Mouse (Mus musculus) hindbrain, embryonic 16.5 days (tissue): ENCODE data around the gene Ogfod3. TPM values are rescaled to one million over a fixed set of nuclear protein-coding genes. Genes with fewer than 3 reads are reported as not detected.

Experiments
- ATAC-seq: fragments of 200-750 bp; cut with Nextera tagmentation; 2 replicates; pipeline ENCODE4 v1.8.0; 2017; ENCODE audit warnings: moderate TSS enrichment, moderate library complexity
- H3K27ac ChIP-seq: fragments of 300-500 bp; sonication (generic); 2 replicates; pipeline ENCODE4 v1.5.1; 2014; ENCODE audit warnings: low read depth, mild to moderate bottlenecking, control low read depth, low read length, moderate library complexity
- H3K27me3 ChIP-seq: fragments of 300-500 bp; sonication (generic); replicated peaks from 2 replicates; pipeline ENCODE4 v1.6.1; 2014; ENCODE audit warnings: low read length; ENCODE audit not compliant: control insufficient read depth, insufficient read depth
- H3K36me3 ChIP-seq: fragments of 300-500 bp; sonication (generic); 2 replicates; pipeline ENCODE4 v1.6.1; 2014; ENCODE audit warnings: mild to moderate bottlenecking, low read length, moderate library complexity, mixed read lengths; ENCODE audit not compliant: control insufficient read depth, insufficient read depth
- H3K4me1 ChIP-seq: fragments of 300-500 bp; sonication (generic); 2 replicates; pipeline ENCODE4 v1.6.1; 2014; ENCODE audit warnings: low read depth, low read length; ENCODE audit not compliant: control insufficient read depth, insufficient read depth
- H3K4me2 ChIP-seq: fragments of 300-500 bp; sonication (generic); 2 replicates; pipeline ENCODE4 v1.6.1; 2014; ENCODE audit warnings: mild to moderate bottlenecking, low read length, control low read depth, moderate library complexity
- H3K4me3 ChIP-seq: fragments of 300-500 bp; sonication (generic); 2 replicates; pipeline ENCODE4 v1.5.1; 2014; ENCODE audit warnings: mild to moderate bottlenecking, low read length, control low read depth, moderate library complexity
- H3K9ac ChIP-seq: fragments of 300-500 bp; sonication (generic); 2 replicates; pipeline ENCODE4 v1.6.1; 2014; ENCODE audit warnings: low read depth, mild to moderate bottlenecking, control low read depth, low read length, moderate library complexity
- H3K9me3 ChIP-seq: fragments of 300-500 bp; sonication (generic); 2 replicates; pipeline ENCODE4 v1.6.1; 2014; ENCODE audit warnings: mild to moderate bottlenecking, low read length, moderate library complexity; ENCODE audit not compliant: control insufficient read depth
- WGBS: fragments of 180-500 bp; shearing (Covaris S2); extraction: QIAGEN DNeasy Blood & Tissue Kit; methylation state at CpG from one replicate; pipeline ENCODE4 v1.1.7; 2014; 5-methylcytosine and 5-hydroxymethylcytosine counted together
- polyA plus RNA-seq: library from polyadenylated mRNA; unstranded; fragments of >200 nt; fragmentation: Nextera tagmentation; extraction: Ambion mirVana; gene quantifications from 2 replicates; pipeline ENCODE4 v1.2.1, GENCODE M21; 2015

Ogfod3 gene
- polyA plus RNA-seq, 1 experiment from 2014 or later = 33.3 TPM

DNA sequence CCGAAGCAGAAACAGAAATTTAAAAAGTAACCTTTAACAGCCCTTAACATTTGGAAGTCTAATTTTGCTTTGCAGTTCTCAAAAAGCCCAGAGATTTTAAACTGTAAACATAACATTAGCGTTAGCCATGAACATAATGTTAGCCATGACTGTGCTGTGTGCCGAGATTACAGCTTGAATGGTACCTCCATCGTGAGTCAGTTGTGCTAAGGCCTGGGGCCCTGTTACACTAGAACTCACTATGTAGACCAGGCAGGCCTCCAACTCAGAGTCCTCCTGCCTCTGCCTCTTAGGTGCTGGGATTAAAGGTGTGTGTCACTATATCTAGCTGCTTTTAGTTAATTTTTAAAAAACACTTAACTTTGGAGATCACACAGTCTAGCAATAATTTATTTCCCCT is 26.7 kb upstream of the Ogfod3 start:
- Histone ChIP-seq H3K27me3 (no peaks in the 10 kb centered on the region), H3K36me3 (no peaks in the 10 kb centered on the region; the same call in 1 of the 2 replicates), H3K27ac (no peak overlapping the region), H3K9me3 (no peaks in the 10 kb centered on the region), H3K4me3 (no peak overlapping the region), H3K9ac (no peak overlapping the region), H3K4me1 (peaks cover 18% of the 10 kb centered on the region), H3K4me2 (no peak overlapping the region)
- ATAC-seq = no peak
- 83% methylated on average over 4 of the region's 4 CpGs for WGBS

DNA sequence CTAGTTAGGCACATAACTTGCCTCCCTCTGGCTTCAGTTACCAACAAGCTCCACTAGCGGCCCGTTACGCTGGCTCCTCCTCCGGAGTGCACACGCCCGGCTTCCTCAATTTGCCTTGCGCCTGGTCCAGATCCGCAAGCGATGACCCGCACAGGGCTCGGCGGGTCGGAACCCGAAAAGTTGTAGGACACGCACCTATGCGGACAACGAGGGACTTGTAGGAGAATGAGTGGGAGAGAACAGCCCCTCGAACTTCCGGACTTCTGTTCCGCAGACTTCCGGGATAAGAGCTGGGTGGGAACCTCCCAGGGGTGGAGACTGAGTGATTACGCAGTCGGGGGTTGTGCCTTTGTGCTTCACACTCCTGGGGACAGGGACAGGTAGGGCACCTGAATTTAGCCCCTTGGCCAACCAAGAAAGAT is 24.5 kb upstream of the Ogfod3 start, which contains the start of gene Cybc1:
TSS of gene Cybc1 (minus strand) at position 305 of the 422 bp plus-strand sequence.
- H3K27me3 ChIP-seq = no peaks in the 10 kb centered on the region
- peak within 1 kb of the TSS; percentile 55 for H3K27ac ChIP-seq
- peak within 1 kb of the TSS; percentile 90 for H3K4me2 ChIP-seq
- WGBS = 0% methylated on average over 23 of the region's 23 CpGs
- peak within 1 kb of the TSS; percentile 74 for H3K9ac ChIP-seq
- peaks cover 6% of the 10 kb centered on the region for H3K36me3 ChIP-seq
- ATAC-seq = peak; percentile 89
- peak within 1 kb of the TSS; percentile 74 for H3K4me3 ChIP-seq
- no peaks in the 10 kb centered on the region for H3K9me3 ChIP-seq
- H3K4me1 ChIP-seq = peaks cover 17% of the 10 kb centered on the region

DNA sequence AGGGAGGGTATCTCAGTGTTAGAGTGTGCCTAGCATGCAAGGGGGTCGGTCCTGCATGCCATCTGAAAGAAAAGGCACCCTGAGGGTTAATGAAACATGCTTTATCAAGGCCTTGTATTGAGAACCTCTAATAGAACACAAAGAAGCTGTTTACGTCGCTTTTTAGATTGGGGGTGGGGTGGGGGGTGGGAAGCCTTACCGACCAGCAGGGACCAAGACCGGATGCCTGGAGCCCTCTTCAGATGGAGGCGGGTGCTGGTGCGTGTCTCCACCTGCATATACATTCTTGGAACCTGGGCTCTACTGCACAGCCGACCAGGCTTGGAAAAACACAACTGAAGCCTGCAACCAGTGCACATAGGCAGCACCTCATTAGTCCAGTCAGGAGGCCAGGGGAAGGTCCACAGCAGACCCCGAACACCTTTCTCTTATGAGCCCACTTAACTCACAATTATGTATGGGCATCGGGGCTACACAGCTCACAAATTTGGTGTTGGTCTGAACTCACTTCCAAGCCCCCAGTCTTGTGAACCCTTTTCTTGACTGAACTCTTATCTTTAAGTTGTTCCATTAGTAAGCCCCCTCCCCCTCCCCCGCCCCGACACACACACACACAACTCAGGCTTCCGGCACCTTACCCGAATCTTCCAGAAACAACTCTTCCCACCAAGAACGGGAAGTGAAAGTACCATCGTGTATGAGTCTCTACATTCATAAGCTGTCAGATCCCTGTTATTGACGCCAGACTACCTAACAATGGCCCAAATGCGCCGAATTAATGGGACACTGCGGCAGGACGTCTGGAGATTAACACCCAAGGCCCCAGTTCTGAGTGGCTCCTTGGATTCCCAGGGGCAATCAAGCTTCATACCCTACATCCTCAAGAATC is 23.9 kb upstream of the Ogfod3 start:
- 0 out of 2 replicates have a peak, but pooled peaks have one; percentile 7 for ATAC-seq

DNA sequence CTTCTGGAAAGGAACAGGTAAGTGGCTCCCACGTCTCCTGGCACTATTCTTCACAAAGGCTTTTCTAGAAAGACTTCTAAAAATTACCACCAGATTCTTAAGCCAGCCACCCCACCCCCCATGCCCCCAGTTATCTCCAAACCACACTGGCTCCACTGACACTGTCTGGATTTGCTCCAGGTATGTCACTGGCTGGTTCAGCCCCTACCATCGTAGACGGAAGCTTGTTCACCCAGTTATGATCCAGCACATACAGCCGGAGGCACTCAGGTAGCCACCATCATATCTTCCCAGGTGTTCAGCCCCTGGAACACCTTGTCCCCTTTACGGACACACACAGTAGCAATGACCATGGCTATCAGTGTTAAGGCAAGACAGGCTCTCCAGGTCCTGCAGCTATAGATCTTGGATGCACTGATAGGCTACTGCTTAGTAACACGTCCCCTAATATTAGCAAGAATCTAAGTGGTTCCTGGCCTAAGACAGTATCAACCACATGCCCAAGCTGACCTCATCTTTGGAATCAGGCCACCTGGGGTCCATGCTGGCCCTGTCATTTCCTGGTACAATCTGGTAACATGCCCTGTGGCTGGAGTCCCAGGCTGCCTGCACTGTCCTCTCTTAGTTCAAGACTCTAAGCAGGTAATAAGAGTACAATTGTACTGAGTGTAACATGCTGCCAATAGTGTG is 17.0 kb upstream of the Ogfod3 start:
- Histone ChIP-seq H3K9me3 (no peaks in the 10 kb centered on the region), H3K4me3 (no peak overlapping the region), H3K4me1 (no peaks in the 10 kb centered on the region), H3K27me3 (no peaks in the 10 kb centered on the region), H3K9ac (no peak overlapping the region), H3K4me2 (no peak overlapping the region), H3K27ac (no peak overlapping the region), H3K36me3 (peaks cover 32% of the 10 kb centered on the region)
- no peak for ATAC-seq
- WGBS = 91% methylated on average over 6 of the region's 6 CpGs

More for the DNA sequence above, 23.9 kb upstream of the Ogfod3 start:
- 25% methylated on average over 21 of the region's 21 CpGs for WGBS
- Histone ChIP-seq H3K4me3 (peak overlapping the region; percentile 74), H3K27ac (peak overlapping the region; percentile 55), H3K9ac (peak overlapping the region; percentile 74), H3K27me3 (no peaks in the 10 kb centered on the region), H3K4me1 (peaks cover 17% of the 10 kb centered on the region), H3K4me2 (peak overlapping the region; percentile 90), H3K9me3 (no peaks in the 10 kb centered on the region), H3K36me3 (peaks cover 13% of the 10 kb centered on the region)

DNA sequence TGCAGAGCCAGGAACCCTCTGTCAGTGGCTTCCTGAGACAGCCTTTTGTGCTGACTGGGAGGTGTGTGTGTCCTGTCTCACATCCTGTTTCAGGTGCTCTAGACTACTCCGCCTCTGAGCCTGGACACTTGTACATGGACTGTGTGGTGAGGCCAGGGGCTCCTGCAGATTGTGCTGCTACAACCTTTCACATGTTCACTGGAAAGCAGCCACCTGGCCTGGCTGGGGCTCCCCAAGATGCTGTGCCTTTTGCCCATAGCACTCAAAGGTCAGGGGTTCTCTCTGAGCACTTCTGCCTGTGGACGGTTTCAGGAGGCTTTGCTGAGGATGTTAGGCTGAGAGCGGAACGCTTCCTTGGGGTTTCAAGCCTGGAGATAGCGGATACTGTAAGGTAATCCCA is 16.3 kb upstream of the Ogfod3 start:
- ATAC-seq = no peak
- Histone ChIP-seq H3K9me3 (no peaks in the 10 kb centered on the region), H3K4me2 (no peak overlapping the region), H3K36me3 (peaks cover 32% of the 10 kb centered on the region), H3K27me3 (no peaks in the 10 kb centered on the region), H3K4me1 (no peaks in the 10 kb centered on the region), H3K4me3 (no peak overlapping the region), H3K27ac (no peak overlapping the region), H3K9ac (no peak overlapping the region)
- 90% methylated on average over 5 of the region's 5 CpGs for WGBS

DNA sequence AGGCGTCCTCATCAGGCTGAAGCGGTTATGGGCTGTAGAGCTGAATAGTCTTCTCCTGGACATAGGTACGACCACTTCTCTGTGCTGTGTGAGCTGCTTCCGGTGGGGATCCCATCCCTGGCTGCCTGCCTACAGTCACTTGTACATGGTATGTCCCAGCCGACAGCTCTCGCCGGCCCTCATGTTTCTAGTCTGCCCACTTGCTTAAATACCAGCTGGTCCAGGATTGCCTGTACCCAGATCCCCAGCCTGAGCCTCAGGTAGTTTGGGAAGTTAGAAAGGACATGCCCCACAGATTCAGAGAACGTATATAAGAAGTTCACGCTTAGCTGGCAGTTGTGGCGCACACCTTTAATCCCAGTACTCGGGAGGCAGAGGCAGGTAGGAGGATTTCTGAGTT is 15.3 kb upstream of the Ogfod3 start:
- Histone ChIP-seq H3K4me1 (no peaks in the 10 kb centered on the region), H3K4me2 (no peak overlapping the region), H3K36me3 (peaks cover 32% of the 10 kb centered on the region), H3K9ac (no peak overlapping the region), H3K9me3 (no peaks in the 10 kb centered on the region), H3K4me3 (no peak overlapping the region), H3K27me3 (no peaks in the 10 kb centered on the region), H3K27ac (no peak overlapping the region)
- no peak for ATAC-seq
- 88% methylated on average over 11 of the region's 11 CpGs for WGBS

DNA sequence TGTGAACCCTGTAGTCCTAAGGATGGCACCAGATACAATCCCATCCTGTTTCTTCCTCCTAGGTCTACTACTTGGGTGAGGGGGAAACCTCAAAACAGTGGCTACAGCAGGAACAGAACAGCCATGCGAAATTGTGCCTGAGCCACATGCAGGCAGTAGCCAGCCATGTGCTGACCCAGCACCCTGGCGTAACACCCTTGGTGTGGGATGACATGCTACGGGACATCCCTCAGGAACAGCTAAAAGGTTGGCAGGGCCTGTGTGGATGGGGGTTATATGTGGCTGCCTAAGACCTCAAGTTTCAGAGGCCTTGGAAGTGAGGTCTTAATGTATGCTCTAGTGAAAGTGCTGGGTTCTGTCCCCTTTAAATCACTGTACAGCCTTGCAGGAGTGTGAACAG is 12.3 kb upstream of the Ogfod3 start:
- Histone ChIP-seq H3K4me2 (no peak overlapping the region), H3K9ac (no peak overlapping the region), H3K27me3 (no peaks in the 10 kb centered on the region), H3K4me3 (no peak overlapping the region), H3K4me1 (no peaks in the 10 kb centered on the region), H3K36me3 (peaks cover 12% of the 10 kb centered on the region), H3K27ac (no peak overlapping the region), H3K9me3 (no peaks in the 10 kb centered on the region)
- no peak for ATAC-seq
- WGBS = 96% methylated on average over 3 of the region's 3 CpGs

DNA sequence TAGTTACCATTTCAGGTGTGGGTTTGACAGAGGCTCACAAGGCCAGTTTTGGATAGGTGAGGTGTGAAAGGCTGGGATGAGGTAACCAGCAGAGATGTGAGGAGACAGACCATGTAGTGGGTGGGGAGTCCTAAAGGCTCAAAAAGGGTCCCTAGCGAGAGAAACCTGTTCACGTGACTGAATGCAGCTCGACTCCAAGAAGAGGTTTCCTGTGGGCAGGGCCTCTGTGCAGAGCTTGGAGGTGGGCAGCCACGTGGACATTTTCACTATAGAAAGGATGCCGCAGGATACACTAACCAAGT is 701 bp downstream of the Ogfod3 start:
- peak overlapping the region; percentile 81 for H3K4me3 ChIP-seq
- H3K4me2 ChIP-seq = peak overlapping the region; percentile 72
- peaks cover 3% of the 10 kb centered on the region; the same call in 1 of the 2 replicates for H3K4me1 ChIP-seq
- ATAC-seq = no peak
- no peaks in the 10 kb centered on the region for H3K27me3 ChIP-seq
- no peaks in the 10 kb centered on the region for H3K9me3 ChIP-seq
- peak overlapping the region; percentile 93 for H3K27ac ChIP-seq
- H3K9ac ChIP-seq = peak overlapping the region; percentile 85
- H3K36me3 ChIP-seq = no peaks in the 10 kb centered on the region
- 2% methylated on average over 5 of the region's 5 CpGs for WGBS
